Mouse (Mus musculus): ENCODE data around the gene Epb41l1.

- TF ChIP-seq CTCF (IDR thresholded peaks at IDR 0.05; ENCODE audit: borderline replicate concordance, control insufficient read depth, extremely low read depth, insufficient read depth, low read length, poor library complexity) (no peak), POLR2A (IDR thresholded peaks at IDR 0.05; ENCODE audit: control insufficient read depth, extremely low read depth, insufficient read depth, low read length, poor library complexity) (no peak)
These were observed 120.3 kb downstream of the Epb41l1 start for GRCm38 (mm10) chr2:156540991-156541390.
